Mouse (Mus musculus) heart, adult 2 months (tissue): Measurements from ENCODE around the gene Nr1h3.

Experiments used
- CTCF ChIP-seq: fragments of 200-600 bp; IDR thresholded peaks from 2 replicates; pipeline ENCODE4 v1.8.1; 2022; ENCODE audit warnings: antibody characterized with exemption, mild to moderate bottlenecking, moderate library complexity
- EP300 ChIP-seq: fragments of 200-500 bp; IDR thresholded peaks from 2 replicates; pipeline ENCODE4 v1.6.1; 2011; ENCODE audit warnings: low read depth, low read length, control low read depth; ENCODE audit not compliant: insufficient read depth

- no peak for TF ChIP-seq CTCF
- no peak for TF ChIP-seq EP300
Measured at GRCm38 (mm10) chr2:91143401-91143800, 59.2 kb downstream of the Nr1h3 start.
